Mouse (Mus musculus): ENCODE data around the gene Acot8. TPM values are rescaled to one million over a fixed set of nuclear protein-coding genes. Genes with fewer than 3 reads are reported as not detected.
A peak's percentile ranks its signal among the peaks of the same experiment; 100 is the strongest.

Acot8 gene
- total RNA-seq, 2 experiments from 2014 or later, result 8.0 to 8.2 TPM

GRCm38 (mm10) chr2:164757841-164758240 lies 46.8 kb downstream of the Acot8 start:
- no peak for DNase-seq (ENCODE audit: low spot score)

GRCm38 (mm10) chr2:164754800-164755199 lies 49.9 kb downstream of the Acot8 start:
- DNase-seq (ENCODE audit: low spot score), result peak; percentile 74

- no peak for DNase-seq (ENCODE audit: low spot score)
Observed at GRCm38 (mm10) chr2:164754105-164754504, 50.6 kb downstream of the Acot8 start.

DNA sequence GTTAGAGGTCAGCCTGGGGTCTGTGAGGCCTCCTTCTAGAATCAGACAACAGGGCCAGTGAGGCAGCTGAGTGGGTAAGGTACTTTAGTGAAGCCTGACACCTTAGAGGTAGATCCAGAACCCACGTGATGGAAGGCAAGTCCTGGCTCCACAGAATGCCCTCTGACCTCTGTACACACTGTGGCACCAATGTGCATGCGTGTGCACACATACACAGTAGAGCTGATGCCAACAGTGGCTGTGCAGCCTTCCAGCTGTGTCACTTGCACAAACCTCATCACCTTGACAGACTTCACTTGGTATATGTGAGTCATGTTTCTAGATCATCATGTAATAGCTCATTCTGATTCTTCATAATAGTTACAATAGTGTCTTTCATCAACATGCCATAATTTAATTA lies 52.2 kb downstream of the Acot8 start:
- no peak for DNase-seq (ENCODE audit: low spot score)

DNA sequence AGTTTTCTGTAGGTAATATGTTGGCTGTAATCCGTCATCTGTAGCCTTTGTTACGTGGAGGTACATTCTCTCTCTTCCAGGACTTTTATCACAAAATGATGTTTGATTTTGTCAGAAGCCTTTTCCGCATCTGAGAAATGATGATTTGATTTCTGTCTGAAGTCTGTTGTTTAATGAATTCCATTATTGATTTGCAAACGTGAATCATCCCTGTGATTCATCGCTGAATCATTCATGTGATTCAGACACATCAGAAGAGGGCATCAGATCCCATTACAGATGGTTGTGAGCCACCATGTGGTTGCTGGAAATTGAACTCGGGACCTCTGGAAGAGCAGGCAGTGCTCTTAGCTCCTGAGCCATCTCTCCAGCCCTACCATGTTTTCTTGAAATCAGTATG lies 55.7 kb downstream of the Acot8 start:
- DNase-seq (ENCODE audit: low spot score), result no peak

GRCm38 (mm10) chr2:164748191-164748590 lies 56.5 kb downstream of the Acot8 start:
- no peak for DNase-seq (ENCODE audit: low spot score)

DNA sequence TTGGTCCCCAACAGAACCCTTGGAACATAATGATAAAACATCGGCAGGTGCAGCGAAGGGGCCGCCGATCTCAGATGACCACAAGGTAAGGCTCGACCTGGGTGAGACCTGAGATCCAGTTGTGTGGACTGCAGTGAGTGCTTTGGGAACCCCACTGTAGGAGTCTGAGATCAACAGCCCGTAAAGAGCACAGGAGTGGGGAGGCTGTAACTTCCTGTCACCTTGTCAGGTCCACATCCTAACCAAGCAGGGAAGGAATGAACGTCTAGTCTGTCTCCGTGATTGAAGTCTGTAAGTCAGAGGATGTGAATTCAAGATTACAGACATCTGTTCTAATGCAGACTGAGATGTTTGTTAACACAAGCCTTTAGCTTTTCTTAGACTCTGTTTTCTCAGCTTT lies 58.0 kb downstream of the Acot8 start:
- DNase-seq (ENCODE audit: low spot score), result no peak

GRCm38 (mm10) chr2:164745843-164746479 lies 58.7 kb downstream of the Acot8 start, which contains the start of the genes Wfdc3 and Dnttip1:
Wfdc3 (minus strand) TSS chr2:164745931.
Dnttip1 (plus strand) TSS chr2:164745983.
- peak; percentile 91 for DNase-seq (ENCODE audit: low spot score)

DNA sequence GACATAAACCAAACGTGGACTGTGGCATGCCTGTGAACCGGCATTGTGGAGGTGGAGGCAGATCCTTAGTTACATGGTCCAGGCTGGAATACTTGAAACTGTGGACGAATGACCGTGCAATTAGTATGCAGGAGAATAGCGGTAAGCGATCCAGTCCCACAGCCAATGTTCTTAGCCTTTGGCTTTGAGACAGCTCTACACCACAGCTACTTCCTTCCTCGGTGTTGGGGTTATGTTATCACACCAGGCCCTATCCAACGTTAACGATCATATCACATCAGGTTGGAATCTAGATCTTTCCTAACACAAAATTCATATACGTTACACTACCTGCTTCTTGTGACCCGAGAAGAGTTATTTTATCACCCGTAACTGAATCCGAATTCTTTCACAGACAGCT lies 59.7 kb downstream of the Acot8 start:
- DNase-seq (ENCODE audit: low spot score), result no peak

Other genes with a start within 250 kb of the Acot8 start
- gene Wfdc2, start 242.5 kb downstream of the Acot8 start, total RNA-seq (2021), result not detected
- gene Spint3, start 231.4 kb downstream of the Acot8 start, total RNA-seq (2021), result not detected
- not detected for gene Wfdc6a, start 219.4 kb downstream of the Acot8 start, total RNA-seq (2021)
- gene Eppin, start 211.3 kb downstream of the Acot8 start, total RNA-seq (2021), result not detected
- gene Wfdc6b, start 191.4 kb downstream of the Acot8 start, total RNA-seq (2021), result not detected
- gene Wfdc8, start 191.3 kb downstream of the Acot8 start, total RNA-seq (2021), result not detected
- gene Wfdc16, start 166.1 kb downstream of the Acot8 start, total RNA-seq (2021), result not detected
- gene Wfdc10, start 148.8 kb downstream of the Acot8 start, total RNA-seq (2021), result not detected
- gene Wfdc9, start 148.3 kb downstream of the Acot8 start, total RNA-seq (2021), result not detected
- not detected for gene Wfdc11, start 130.8 kb downstream of the Acot8 start, total RNA-seq (2021)
- gene Wfdc13, start 119.8 kb downstream of the Acot8 start, total RNA-seq (2021), result not detected
- gene Spint4, start 106.4 kb downstream of the Acot8 start, total RNA-seq (2021), result not detected
- gene Spint5, start 89.6 kb downstream of the Acot8 start, total RNA-seq (2021), result not detected
- gene Wfdc3, start 59.0 kb downstream of the Acot8 start, total RNA-seq (2021), result not detected
- 10 to 100 TPM; 15.7 to 20.7 TPM for gene Dnttip1, start 58.9 kb downstream of the Acot8 start, total RNA-seq (2021)
- under 1 TPM; 0.41 to 0.50 TPM for gene Ube2c, start 35.0 kb downstream of the Acot8 start, total RNA-seq (2021)
- over 10,000 TPM; 18,106 to 19,583 TPM for gene Tnnc2, start 24.9 kb downstream of the Acot8 start, total RNA-seq (2021)
- 10 to 100 TPM; 20.0 to 24.3 TPM for gene Snx21, start 19.1 kb downstream of the Acot8 start, total RNA-seq (2021)
- 1 to 10 TPM; 1.5 TPM for gene Zswim3, start 216 bp upstream of the Acot8 start, total RNA-seq (2021)
- 1 to 10 TPM; 5.6 to 5.8 TPM for gene Zswim1, start 17.8 kb upstream of the Acot8 start, total RNA-seq (2021)
- not detected for gene Spata25, start 23.7 kb upstream of the Acot8 start, total RNA-seq (2021)
- gene Ctsa, start 28.0 kb upstream of the Acot8 start, total RNA-seq (2021), result 10 to 100 TPM; 51.3 to 55.9 TPM
- 10 to 100 TPM; 37.2 to 41.0 TPM for gene Neurl2, start 28.6 kb upstream of the Acot8 start, total RNA-seq (2021)
- gene Pltp, start 52.8 kb upstream of the Acot8 start, total RNA-seq (2021), result 10 to 100 TPM; 12.5 to 21.8 TPM
- 10 to 100 TPM; 26.3 to 28.6 TPM for gene Pcif1, start 74.4 kb upstream of the Acot8 start, total RNA-seq (2021)
- 1 to 10 TPM; 7.4 to 8.4 TPM for gene Zfp335, start 106.9 kb upstream of the Acot8 start, total RNA-seq (2021)
- under 1 TPM; 0.43 to 0.85 TPM for gene Mmp9, start 135.9 kb upstream of the Acot8 start, total RNA-seq (2021)
- gene Slc12a5, start 155.9 kb upstream of the Acot8 start, total RNA-seq (2021), result under 1 TPM; 0.40 to 0.55 TPM
- gene Ncoa5, start 230.0 kb upstream of the Acot8 start, total RNA-seq (2021), result 10 to 100 TPM; 11.1 to 11.7 TPM